Mouse (Mus musculus) myocyte (in vitro differentiated cells): ENCODE data around the gene Agap1.

Experiments
- E2F4 ChIP-seq: IDR thresholded peaks from one replicate; pipeline ENCODE4 v1.6.1; 2011; ENCODE audit warnings: mild to moderate bottlenecking, control low read depth, moderate library complexity; ENCODE audit not compliant: insufficient read depth
- MAX ChIP-seq: IDR thresholded peaks from one replicate; pipeline ENCODE4 v1.6.1; 2011; ENCODE audit warnings: low read depth, mild to moderate bottlenecking, control low read depth
- POLR2A ChIP-seq: IDR thresholded peaks from one replicate; pipeline ENCODE4 v1.6.1; 2011; ENCODE audit warnings: low read depth, mild to moderate bottlenecking, control low read depth, moderate library complexity; ENCODE audit not compliant: insufficient read length
- POLR2AphosphoS2 ChIP-seq: IDR thresholded peaks from one replicate; pipeline ENCODE4 v1.6.1; 2011; ENCODE audit warnings: low read depth, control low read depth; ENCODE audit not compliant: insufficient read length
- REST ChIP-seq: IDR thresholded peaks from one replicate; pipeline ENCODE4 v1.6.1; 2011; ENCODE audit warnings: mild to moderate bottlenecking, control low read depth, moderate library complexity; ENCODE audit not compliant: insufficient read depth, insufficient read length
- TCF12 ChIP-seq: IDR thresholded peaks from one replicate; pipeline ENCODE4 v1.6.1; 2011; ENCODE audit warnings: mild to moderate bottlenecking, control low read depth; ENCODE audit not compliant: poor library complexity, insufficient read depth, severe bottlenecking

DNA sequence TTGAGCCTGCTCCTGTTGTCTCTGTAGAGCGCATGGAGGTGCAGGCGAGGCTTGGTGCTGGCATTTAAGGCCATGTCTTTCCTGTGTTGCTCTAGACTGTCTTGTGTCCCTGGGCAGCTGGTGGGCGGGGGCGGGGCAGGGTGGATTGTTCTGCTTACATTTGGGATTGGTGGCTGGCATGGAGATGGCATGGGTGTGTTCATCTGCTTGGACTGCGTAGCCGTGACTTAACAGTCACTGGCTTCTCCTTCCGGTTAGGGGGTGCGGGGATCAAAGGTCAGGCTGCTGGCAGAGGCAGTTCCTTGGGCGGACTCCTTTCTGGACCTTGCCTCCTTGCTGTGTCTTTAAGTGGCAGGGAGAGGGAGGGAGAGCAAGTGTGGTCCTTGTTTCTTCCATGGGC lies 26.5 kb downstream of the Agap1 start:
- TF ChIP-seq POLR2AphosphoS2 (no peak), MAX (no peak), REST (no peak), POLR2A (no peak), TCF12 (no peak), E2F4 (no peak)
